Mouse (Mus musculus) thymus, adult 2 months (tissue): ENCODE results near the gene Alg3. TPM values are rescaled to one million over a fixed set of nuclear protein-coding genes. Genes with fewer than 3 reads are reported as not detected.

ENCODE experiments used
- DNase-seq: peaks from one replicate; pipeline ENCODE4 v3.0.0; 2021
- H3K27ac ChIP-seq: fragments of 200-500 bp; 2 replicates; pipeline ENCODE4 v1.5.1; 2012; ENCODE audit warnings: low read length, control low read depth; ENCODE audit not compliant: control insufficient read depth, insufficient read depth
- H3K27me3 ChIP-seq: fragments of 200-500 bp; 2 replicates; pipeline ENCODE4 v1.6.1; 2012; ENCODE audit warnings: mild to moderate bottlenecking, low read length, moderate library complexity, mixed read lengths; ENCODE audit not compliant: control insufficient read depth, insufficient read depth
- H3K36me3 ChIP-seq: fragments of 200-500 bp; 2 replicates; pipeline ENCODE4 v1.6.1; 2012; ENCODE audit warnings: mild to moderate bottlenecking, low read length, moderate library complexity; ENCODE audit not compliant: control insufficient read depth, insufficient read depth
- H3K4me1 ChIP-seq: fragments of 200-500 bp; replicated peaks from 2 replicates; pipeline ENCODE4 v1.6.1; 2012; ENCODE audit warnings: low read length; ENCODE audit not compliant: control insufficient read depth, insufficient read depth
- H3K4me3 ChIP-seq: fragments of 200-500 bp; 2 replicates; pipeline ENCODE4 v1.5.1; 2012; ENCODE audit warnings: mild to moderate bottlenecking, low read length, control low read depth, moderate library complexity; ENCODE audit not compliant: control insufficient read depth, insufficient read depth
- CTCF ChIP-seq: fragments of 200-500 bp; IDR thresholded peaks from 2 replicates; pipeline ENCODE4 v1.5.1; 2012; ENCODE audit warnings: mild to moderate bottlenecking, control low read depth, low read length, moderate library complexity, borderline replicate concordance; ENCODE audit not compliant: control insufficient read depth, poor library complexity, insufficient read depth; ENCODE audit errors: extremely low read depth
- POLR2A ChIP-seq: fragments of 200-500 bp; IDR thresholded peaks from 2 replicates; pipeline ENCODE4 v1.6.1; 2012; ENCODE audit warnings: mild to moderate bottlenecking, low read length, control low read depth, moderate library complexity; ENCODE audit not compliant: control insufficient read depth, poor library complexity, insufficient read depth; ENCODE audit errors: extremely low read depth
- WGBS: fragments of 180-500 bp; shearing (Covaris S2); methylation state at CpG from one replicate; pipeline ENCODE4 v1.1.7; 2018; 5-methylcytosine and 5-hydroxymethylcytosine counted together
- polyA plus RNA-seq: library from polyadenylated mRNA; depleted of rRNA; stranded (reverse); fragments of >200 nt; gene quantifications from 2 replicates; pipeline ENCODE4 v1.2.3, GENCODE M21; 2012

Alg3 gene
- polyA plus RNA-seq, 1 experiment, result 35.4 TPM

DNA sequence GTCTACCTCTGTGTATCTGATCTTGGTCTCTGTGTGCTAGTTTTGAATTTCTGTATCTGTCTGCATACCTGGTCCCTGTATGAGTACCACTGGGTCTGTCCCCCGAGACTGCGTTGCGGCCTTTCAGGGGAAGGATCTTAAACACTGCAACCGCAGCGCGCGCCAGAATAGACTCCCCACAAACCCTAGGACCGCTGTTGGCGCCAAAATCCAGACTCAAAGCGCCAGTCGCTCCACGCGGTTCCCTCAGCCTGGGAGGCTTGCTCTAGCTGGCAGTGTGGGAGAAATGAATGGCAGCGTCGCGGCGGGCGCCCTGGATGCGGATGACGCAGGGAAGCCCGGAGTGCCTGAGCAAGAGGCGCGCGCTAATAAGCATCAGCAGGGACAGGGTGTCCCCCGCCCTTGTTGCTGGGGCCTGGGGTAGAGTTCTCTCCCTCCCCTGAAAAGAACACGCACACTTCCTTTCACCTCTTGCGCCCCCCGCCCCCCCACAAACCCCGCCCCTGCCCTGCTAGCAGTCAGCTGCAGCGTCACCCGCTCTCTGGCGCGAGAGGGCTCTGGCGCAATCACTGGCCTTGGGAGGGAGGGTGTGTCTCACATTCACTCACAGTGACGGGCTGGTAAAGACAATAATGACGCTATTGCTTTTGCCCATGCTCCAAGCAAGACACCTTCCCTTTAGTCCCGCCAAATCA lies 10.6 kb upstream of the Alg3 start:
- WGBS, result under 1% methylated on average over 36 of the region's 37 CpGs
- TF ChIP-seq POLR2A, result no peak
- TF ChIP-seq CTCF, result no peak
- peaks cover 11% of the 10 kb centered on the region; the same call in 1 of the 2 replicates for H3K27me3 ChIP-seq
- peak; percentile 17 for DNase-seq
- H3K36me3 ChIP-seq, result no peaks in the 10 kb centered on the region
- H3K27ac ChIP-seq, result no peak overlapping the region
- H3K4me1 ChIP-seq, result peaks cover 24% of the 10 kb centered on the region
- peak overlapping the region; percentile 68 for H3K4me3 ChIP-seq

DNA sequence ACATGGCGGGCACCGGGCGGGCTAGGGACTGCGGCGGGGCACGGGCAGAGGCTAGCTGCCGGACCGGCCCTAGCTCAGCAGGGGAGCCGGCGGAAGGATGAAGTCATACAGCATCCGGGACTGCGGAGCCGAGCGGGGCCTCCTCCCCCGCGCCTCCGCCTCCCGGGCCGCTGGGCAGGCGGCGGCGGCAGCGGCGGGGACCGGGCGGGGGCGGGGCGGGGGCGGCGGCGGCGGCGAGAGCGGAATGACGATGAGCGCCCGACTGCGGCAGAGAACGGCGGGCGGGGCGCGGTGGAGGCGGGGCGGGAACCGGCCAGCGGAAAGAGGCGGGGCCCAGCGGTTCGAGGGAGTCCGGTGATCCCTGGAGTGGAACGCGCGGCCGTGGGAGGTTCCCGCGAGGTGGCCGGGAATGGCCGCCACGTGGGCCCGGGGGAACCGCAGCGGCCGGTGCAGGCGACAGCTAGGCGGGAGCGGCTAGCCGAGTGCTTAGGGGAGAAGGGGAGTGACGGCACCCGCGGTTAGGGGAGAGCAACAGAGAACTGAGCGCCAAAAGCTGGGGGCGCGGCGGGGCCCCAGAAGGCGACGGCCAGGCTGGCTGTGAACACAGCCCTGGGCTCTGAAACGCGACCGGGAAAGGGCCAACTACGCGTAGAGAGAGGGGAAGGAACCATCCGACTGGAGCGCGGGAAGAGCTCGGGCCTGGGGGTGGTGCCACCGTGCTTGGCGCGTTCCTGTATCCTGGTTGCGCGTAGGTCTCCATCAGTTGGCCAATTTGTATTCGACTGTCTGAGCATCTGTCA lies 9.9 kb upstream of the Alg3 start, which contains the start of gene Camk2n2:
Gene Camk2n2, minus strand, starts transcription at position 97 of the 800 bp plus-strand sequence.
- Histone ChIP-seq H3K4me3 (peak within 1 kb of the TSS; percentile 68), H3K36me3 (no peaks in the 10 kb centered on the region), H3K27ac (no peak within 1 kb of the TSS), H3K4me1 (peaks cover 24% of the 10 kb centered on the region), H3K27me3 (peaks cover 11% of the 10 kb centered on the region; the same call in 1 of the 2 replicates)
- DNase-seq, result peak; percentile 35
- WGBS, result under 1% methylated on average over 91 of the region's 92 CpGs
- no peak for TF ChIP-seq POLR2A
- no peak for TF ChIP-seq CTCF

DNA sequence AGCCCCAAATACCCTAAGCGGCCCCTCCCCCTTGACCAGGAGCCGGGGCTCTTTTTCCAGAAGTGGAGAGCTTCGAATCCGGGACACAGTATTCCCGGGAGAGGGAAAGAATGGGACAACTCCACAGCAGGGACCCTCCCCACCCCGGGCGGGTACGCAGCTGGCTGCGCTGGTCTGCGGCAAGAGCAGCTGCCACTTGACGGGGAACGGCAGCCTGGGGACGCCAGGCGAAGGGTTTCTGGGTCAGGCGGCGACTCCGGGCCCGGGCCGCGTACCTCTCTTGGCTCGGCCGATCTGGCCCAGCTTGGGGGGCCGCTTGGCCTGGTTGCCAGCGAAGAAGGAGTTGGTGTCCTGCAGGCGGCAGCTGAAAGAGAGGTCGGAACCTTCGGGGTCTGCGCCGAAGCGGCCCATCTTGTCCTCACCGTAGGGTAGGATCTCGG lies 9.2 kb upstream of the Alg3 start:
- no peaks in the 10 kb centered on the region for H3K36me3 ChIP-seq
- peak overlapping the region; percentile 68 for H3K4me3 ChIP-seq
- H3K27me3 ChIP-seq, result peaks cover 11% of the 10 kb centered on the region; the same call in 1 of the 2 replicates
- H3K27ac ChIP-seq, result no peak overlapping the region
- DNase-seq, result peak; percentile 5
- TF ChIP-seq POLR2A, result no peak
- TF ChIP-seq CTCF, result no peak
- 2% methylated on average over 32 of the region's 32 CpGs for WGBS
- peaks cover 24% of the 10 kb centered on the region for H3K4me1 ChIP-seq

DNA sequence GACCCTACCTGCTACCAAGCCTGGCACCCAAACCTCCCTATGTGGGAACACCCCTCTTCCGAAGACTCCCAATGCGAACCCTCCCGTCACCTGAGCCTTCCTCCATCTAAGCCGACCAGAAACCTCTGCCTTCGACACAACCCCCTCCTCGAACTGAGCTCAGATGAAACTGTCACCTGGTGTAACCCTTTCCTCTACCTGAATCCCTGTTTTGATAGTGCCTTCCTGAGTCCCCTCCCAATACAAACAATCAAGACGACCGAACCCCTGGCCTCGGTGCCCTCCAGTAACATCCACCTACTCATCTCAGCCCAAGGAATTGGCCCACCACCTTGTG lies 8.8 kb upstream of the Alg3 start:
- DNase-seq, result no peak
- WGBS, result 2% methylated on average over 9 of the region's 9 CpGs
- Histone ChIP-seq H3K27me3 (peaks cover 11% of the 10 kb centered on the region; the same call in 1 of the 2 replicates), H3K4me1 (peaks cover 24% of the 10 kb centered on the region), H3K4me3 (no peak overlapping the region), H3K36me3 (no peaks in the 10 kb centered on the region), H3K27ac (no peak overlapping the region)
- TF ChIP-seq CTCF (no peak), POLR2A (no peak)

DNA sequence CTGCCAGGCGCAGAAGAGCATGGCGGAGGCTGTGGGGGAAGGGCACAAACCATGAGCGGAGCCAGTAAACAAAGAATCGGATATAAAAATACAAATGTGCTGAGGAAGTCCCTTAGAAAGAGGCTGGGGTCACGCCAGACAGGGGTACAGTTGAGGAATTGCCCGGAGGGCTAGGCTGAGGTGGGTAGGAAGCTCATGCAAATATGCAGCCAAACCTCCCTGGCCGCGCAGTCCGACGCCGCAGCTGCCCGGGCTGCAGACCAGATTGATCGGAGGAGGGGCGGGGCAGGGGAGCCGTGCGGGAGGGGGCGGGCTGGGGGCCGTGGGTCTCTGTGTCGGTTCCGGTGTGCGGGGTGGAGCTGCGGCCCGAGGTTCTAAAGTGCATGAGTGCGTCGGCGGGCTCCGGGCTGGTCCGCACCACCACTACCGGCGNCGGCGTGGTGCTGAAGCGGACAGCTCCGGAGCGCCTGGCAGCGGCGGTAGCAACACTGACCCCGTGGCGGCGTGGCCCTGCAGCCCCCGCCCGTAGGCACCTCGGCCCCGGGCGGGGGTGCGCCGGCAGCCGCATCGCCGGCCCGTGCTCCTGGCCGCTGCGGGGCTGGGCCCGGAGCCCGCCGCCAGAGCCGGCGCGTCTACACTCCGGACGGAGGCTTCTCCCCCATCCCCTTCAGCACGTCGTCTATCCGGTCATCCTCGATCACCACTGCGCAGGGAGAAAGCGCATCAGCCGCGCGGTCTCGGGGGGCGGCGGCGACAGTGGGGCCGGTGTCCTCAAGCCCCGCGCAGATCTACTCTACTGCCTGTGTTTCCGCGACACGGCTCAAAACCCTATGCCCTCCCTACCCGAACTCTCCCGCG lies 8.2 kb upstream of the Alg3 start:
- peaks cover 11% of the 10 kb centered on the region; the same call in 1 of the 2 replicates for H3K27me3 ChIP-seq
- DNase-seq, result peak; percentile 7

More for the DNA sequence above, 8.2 kb upstream of the Alg3 start:
- 8% methylated on average over 82 of the region's 83 CpGs for WGBS
- H3K36me3 ChIP-seq, result no peaks in the 10 kb centered on the region
- H3K27ac ChIP-seq, result no peak overlapping the region
- TF ChIP-seq POLR2A (no peak), CTCF (no peak)
- peaks cover 24% of the 10 kb centered on the region for H3K4me1 ChIP-seq
- no peak overlapping the region for H3K4me3 ChIP-seq
